Mouse (Mus musculus) retina, postnatal 7 days (tissue): ENCODE measurements around the gene Katnal1.
A peak's percentile ranks its signal among the peaks of the same experiment; 100 is the strongest.

Experiments
- DNase-seq: peaks from one replicate; pipeline ENCODE4 v3.0.0-alpha.2; 2012; ENCODE audit warnings: low read depth, low spot score

Katnal1 gene

DNA sequence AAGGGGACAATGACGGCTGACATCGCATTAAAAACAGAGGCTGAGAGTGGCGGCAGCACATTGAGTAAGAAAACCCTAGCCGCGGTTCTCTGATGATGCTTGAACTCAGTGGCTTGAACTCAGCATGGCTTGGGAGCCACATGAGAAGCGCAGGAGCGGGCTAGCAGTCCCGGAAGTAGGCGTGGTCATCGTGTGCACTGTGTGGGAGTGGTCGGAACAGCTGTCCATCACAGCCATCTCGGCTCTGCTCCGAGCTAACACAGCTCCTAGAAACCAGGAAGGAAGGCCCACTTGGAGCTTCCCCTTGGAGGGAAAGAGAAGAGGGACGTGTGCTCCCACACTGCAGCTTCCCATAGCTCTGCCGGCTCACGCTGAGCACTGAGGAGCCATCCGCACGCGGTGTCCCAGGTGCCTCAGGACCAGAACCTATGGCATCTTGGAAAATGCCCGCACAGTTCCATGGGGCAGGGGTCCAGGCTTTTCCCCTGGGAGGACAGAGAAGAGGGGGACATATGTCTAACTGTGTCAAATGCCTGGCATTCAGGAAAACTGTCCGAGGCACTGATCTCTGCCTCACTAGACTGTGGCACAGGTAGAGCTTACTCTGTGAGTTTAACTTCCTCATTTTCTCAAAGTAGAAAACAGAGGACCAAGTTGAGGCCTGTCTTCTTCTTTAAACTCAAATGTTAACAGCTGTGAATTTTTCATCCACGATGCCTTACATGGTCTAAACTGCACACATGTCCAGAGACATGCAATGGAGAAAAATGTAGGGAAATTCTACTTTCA is 43.1 kb downstream of the Katnal1 start:
- no peak for DNase-seq

DNA sequence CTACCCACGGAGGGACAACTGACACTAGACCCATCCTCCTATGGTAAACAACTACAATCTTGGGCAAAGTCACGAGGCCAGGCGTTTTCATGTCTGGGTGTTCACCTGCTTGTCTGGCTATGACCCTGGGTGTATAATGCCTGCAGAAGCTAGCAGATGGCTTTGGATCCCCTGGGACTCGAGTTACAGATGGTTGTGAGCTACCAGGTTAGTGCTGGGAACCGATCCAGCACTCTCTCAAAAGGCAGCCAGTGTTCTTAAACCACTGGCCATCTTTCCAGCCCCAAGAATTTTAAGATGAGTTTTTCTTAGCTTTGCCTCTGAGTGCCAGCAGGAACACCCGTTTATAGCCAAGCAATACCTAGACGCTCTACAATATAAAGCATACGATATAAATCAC is 45.4 kb downstream of the Katnal1 start:
- no peak for DNase-seq

DNA sequence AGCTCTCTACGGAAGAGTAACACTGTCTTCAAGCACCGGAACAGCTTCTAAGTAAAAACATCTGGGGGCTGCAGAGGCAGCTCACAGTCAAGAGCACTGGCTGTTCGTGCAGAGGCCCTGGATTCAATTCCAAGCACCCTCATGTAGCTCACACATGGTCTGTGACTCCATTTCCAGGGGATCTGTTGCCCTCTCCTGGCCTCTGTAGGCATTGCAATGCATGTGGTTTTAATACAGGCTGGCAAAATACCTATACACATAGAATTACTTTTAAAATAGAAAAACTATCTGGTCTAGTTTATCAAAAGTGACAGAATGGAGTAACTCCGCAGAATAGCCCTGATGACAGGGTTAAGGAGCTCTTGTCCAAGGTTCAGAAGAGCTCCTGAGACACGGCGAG is 49.9 kb downstream of the Katnal1 start:
- DNase-seq: no peak

DNA sequence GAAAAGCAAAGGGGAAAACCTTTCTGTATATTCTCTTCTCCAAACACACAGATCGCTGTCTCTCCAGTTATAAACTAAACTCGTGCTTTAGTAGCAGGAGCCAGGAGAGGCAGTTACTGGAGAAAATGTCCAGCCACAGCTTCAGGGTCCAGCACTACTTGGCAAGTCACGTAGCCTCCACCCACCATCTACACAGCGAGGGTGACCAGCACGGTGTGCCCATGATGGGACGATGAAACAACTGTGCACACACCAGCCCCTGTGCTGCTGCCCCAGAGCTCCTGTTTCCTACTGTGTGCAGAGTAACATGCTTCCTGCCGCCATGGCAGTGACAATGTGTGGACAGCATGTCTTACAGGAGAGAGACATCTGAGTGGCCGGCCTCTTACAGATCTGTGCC is 56.0 kb downstream of the Katnal1 start:
- DNase-seq: no peak

DNA sequence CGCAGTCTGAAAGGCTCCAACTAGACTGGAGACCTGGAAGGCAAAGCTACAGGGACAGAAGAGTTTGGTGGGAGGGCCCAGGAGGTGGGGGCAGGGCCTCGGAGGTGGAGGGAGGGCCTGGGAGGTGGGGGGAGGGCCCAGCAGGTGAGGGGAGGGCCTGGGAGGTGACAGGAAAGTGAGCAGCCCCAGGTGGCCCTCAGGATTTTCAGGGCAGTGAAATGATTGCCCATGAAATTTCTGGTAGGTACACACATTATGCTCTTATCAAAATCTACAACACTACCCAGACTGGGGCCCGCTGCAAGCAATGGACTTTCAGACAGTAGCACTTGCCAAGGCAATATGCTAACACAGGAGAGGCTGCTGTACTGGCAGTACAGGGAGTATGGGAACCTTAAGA is 59.5 kb downstream of the Katnal1 start:
- no peak for DNase-seq

DNA sequence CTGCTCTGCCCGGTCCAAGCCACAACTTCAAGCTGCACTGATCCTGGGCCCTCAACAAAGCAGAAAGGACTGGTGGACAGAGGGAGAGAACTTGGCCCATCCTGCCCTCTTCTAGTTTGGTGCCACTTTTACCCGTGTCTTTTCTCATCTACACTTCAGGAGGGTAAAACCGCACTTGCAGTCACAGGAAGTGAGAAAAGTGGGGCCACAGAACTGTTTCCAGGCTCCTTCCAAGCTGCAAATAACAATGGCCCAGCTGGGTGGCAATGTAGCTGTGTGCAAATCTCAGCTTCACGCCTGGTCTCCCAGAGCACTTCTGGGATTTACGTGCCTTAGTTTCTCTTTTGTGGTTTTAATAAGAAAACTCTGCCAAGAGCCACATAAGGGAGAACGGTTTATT is 61.4 kb downstream of the Katnal1 start:
- DNase-seq: no peak

DNA sequence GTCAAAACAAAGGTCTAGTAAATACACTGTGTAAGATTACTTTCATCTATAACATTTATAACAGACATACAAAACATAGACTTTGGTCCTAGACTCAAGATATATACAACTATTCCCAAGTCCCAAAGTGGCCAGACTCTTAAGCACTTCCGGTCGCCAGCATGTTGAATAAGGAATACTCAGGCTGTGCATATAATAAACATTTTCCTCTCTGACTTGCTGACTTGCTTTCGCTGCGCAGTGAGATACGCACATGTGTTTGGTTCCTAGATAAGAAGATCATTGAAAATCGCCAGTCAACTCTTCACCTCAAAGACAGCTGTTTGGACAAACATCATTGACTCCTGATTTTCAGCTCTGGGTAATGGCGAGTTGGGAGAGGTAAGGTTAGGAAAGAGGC is 61.9 kb downstream of the Katnal1 start:
- DNase-seq: no peak

DNA sequence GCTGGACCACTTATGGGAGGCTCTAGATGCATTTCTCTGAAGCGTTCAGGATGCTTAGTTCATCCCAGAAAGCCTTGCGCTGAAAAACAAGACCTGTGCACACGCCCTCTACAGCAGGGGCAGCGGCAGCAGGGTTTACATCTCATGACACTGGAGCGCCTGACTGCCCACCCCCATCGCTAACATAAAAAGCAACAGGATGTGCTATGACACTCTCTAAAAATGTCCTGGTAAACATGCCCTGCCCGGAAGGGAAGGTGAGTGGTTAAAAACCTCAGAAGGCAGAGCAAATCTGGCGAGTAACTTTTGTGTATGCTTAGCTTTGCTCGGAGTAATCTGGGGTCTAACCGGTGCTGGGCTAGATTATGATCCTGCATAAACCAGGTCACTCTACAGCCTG is 62.5 kb downstream of the Katnal1 start:
- no peak for DNase-seq

DNA sequence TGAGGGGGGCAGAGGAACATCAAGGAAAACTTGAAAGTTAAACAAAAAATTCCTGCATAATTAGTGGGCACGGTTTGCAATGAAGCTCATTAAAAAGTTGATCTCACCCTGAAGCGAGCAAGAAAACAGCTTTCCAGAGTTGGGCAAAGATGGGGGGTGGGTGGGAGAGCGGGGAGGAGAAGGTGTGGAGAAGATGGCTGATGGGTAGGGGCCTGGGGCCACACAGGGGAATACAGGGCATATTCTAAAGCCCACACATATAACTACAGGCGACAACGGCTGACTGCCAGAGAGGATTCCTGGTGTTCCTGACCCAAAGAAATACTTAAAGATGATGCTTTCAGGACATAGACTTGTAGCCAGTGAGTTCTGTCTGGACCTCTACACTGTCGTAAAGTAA is 65.7 kb downstream of the Katnal1 start:
- no peak for DNase-seq

DNA sequence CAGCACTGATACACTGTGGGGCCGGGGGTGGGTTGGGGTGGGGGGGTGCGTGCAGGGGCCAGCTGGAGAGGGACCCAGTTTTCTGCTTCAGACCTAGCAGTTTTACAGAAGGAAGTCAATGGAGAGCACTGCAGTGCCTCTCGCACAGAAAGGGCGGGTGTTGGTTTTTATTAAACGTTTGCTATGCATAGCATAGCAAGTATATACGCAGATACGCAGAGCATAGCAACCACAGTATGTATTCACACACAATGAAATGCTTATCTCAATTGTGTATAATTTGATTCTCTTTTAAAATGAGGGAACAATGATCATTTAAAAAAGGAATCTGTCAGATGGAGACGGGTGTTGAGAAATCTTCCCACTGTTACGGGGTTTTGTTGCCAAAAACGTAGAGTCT is 66.3 kb downstream of the Katnal1 start:
- no peak for DNase-seq

DNA sequence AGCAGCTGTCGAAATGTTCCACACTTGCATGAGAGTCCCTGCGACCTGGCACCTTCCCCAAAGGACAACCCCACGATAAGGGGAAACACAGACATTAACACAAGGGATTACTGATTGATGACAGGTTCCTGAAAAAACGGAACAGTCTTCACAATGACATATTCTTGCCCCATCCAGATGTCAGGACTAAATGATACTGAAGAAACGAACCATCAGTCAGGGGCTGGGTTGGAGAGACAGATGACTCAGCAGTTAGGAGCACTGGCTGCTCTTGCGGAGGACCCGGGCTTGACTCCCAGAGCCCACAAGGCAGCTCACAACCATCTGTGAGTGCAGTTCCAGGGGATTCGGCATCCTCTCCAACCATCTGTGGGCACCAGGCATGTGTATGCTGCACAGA is 67.0 kb downstream of the Katnal1 start:
- no peak for DNase-seq

DNA sequence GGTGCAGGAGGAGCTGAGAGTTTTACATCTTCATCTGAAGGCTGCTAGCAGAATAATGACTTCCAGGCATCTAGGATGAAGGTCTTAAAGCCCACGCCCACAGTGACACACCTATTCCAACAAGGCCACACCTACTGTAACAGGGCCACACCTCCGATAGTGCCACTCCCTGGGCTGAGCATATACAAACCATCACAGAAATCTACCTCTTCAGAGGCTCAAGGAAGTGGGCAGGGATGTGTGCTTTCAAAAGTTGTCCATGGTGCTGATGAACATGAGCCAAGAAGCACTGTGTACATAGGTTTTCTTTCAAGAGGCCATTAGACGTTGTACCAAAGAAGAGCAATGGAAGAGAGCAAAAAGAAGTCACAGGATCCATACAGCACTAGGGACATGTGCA is 71.6 kb downstream of the Katnal1 start:
- DNase-seq: no peak

DNA sequence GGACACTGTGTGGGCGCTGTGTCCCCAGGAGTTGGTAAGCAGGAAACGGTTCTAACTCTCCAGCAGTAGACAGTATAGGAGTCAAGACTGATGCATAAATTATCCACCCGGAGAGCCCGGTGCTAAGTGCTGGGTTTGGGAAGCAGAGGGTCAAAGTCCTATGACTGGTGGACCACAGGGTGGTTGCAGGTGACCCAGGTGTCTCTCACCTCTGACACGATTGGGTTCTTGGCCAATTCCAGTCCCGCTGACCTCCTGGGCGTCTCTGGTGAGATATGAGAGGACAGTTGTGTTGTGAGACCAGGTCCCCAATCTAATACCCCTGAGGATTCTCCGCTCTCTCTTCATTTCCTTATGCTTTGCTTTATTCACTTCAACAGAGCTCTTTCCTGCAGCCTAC is 74.1 kb downstream of the Katnal1 start:
- no peak for DNase-seq

DNA sequence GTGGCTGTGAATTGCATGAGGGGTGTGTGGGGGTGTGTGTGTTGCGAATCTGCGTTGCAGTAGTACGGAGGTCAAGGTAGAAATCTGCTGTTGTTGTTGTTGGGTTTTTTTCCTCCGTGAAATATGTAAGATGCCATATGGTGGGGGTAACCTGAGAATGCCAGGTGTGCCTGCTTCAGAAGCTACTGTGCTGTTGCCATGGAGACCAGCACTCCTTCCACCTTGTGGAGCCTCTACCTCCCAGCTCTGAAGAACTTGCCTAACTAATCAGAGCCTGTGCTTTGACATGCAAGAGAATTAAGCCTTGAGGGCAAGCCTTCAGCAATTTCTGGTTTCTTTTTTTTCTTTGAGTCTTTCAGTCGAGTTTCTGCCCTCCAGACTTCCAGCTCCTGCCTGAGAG is 75.0 kb downstream of the Katnal1 start:
- DNase-seq: no peak

DNA sequence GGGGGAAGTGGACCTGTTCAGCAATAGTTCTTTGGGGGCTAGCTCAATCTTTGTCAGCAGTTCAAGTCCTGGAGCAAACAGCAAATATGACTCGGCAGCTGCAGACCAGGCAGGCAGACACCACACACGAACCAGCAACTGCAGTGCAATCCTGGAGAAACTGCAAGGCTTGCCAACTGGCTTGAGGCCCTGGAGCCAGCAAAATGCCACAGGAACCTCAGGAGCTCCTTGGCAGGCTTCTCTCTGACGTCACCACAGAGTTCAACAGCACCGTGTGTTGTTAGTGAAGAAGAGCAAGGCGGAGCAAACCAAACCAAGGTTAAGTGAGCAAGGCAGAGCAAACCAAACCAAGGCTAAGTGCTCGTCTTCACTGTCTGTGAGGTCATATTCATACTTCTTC is 79.6 kb downstream of the Katnal1 start:
- DNase-seq: no peak

DNA sequence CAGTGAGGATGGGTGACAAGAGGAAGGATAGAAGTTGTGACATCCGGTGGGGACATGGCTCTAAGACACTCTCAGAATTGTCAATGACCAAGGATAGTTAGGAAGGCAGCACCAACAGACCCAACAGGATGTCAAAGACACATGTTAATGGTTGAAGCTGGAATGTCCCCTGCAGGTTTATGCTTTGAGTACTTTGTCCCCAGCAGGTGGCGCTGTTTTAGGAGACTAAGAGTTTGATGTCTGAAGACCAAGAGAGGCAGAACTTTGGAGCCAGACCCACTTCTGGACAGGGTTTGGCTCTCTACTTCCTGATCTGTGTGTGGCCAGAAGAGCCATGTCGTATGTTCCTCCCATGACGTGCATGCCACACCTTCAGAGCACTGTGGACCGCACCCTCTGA is 82.1 kb downstream of the Katnal1 start:
- no peak for DNase-seq

DNA sequence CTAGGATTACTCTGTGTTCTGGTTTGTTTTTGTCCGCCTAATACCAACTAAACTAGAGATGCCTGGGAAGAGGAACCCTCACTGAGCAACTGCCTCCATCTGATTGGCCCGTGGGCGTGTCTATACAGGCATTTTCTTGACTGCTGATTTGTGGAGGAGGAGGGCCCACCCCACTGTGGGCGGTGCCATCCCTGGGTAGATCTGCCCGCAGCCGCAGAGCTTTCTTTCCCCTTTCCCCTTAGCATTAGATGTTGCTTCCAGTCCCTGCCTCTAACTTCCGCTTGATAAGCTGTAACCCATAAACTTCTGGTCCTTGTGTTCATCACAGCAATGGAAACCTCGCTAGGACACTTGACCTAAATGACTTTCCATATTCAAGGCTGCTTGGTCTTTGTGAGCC is 92.1 kb downstream of the Katnal1 start:
- no peak for DNase-seq

DNA sequence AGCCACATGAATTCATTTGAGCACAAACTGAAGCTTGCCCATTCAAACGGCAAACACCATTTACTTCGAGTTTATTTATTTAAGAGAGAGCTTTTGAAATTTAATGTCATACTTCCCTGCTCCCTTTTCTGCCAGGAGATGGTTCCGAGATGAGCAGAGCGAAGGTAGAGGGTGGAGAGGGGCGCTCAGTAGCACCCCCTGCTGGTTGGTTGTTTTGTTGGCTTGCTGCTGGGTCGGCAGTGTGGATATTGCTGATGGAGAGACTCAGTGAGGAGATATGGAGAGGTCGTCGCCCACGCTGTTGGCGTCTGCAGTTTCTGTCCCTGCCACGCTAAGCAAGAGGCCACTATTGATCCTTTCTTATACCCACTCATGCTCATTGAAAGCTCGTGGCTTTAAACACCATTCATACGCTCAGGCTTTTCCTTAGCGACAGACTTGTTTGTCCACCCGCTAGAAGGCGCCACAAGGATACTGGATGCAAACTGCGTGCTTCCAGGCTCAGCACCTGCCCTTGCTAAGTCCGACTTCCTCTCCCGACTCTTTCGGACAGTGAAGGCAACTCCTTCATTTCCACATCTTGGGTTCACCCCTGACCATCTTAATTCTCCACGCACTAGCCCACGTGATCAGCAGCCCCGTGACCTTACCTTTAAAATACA is 97.4 kb downstream of the Katnal1 start:
- peak; percentile 65 for DNase-seq

DNA sequence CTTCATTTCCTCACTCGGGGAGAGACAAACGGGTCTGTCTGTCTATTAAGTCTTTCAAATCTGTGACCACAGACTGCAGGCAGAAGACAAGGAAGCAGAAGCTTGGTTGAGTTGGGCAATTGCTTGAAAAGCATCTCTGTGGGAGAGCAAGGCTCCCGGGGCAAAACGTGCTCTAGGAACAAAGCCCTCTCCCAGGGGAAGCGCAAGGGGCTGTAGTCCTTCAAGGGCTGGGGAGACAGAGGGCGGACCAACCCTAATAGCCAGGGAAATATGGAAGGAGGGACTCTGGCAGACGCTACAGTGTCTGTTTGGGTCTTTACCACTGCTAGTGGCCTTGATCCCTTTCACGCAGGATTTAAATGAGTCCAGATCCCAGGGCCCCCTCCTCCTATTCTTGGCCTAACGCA is 98.0 kb downstream of the Katnal1 start:
- DNase-seq: no peak

DNA sequence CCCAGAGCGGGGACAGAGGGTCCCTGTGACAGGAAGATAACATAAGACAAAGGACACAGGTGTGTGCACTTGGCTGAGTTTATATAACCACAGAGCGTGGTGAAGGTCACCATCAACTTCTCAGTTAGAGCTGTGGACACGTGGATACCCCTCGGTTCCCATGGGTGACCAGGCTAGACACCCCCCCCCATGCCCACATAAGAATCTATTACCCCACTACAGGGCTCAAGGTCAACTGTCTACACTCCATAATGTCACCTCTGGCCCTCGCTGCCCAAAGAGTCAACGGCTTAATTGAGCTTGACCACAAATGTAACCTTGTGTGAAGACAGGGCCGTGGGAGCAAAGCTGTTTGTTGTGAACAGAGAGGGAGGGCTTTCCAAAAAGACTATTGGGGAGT is 103.4 kb downstream of the Katnal1 start:
- DNase-seq: no peak

DNA sequence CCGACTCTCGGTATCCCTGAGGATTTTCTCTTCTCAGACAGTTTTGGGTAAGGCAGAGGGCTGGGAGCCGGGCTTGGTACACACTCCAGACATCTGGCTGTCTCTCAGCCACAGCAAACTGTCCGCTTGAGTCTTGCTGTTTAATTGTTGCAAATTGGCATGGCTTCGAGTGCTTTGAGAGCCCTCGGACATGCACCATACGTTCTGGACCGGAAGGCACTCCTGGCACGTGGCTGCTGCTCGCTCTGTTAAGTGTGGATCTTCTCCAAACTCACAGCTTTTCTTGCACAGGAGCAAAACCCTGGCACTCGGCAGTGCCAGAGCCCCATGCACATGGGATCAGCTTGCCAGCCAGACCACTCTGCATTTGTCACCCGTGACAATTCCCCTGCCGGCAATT is 106.3 kb downstream of the Katnal1 start:
- DNase-seq: no peak
